Comparison of ENCODE assay signal across 28 mouse cellular contexts in genomic region chr8:48030667-48031066, GRCm38 (mm10).
"Had no signal": no experiment of that assay in that cellular context is flagged by ENCODE, and none has a peak within 500 bp of the region (broad histone marks: within the 10 kb centered on the region; RNA-seq: fewer than 3 reads in every experiment).

No protein-coding gene starts in this region.

- H3K27me3 ChIP-seq: limb, embryonic 12.5 days; limb, embryonic 13.5 days; limb, embryonic 15.5 days; liver, embryonic 12.5 days; liver, embryonic 13.5 days; liver, embryonic 15.5 days; lung, embryonic 15.5 days; megakaryocyte, embryonic 14.5 days; midbrain, embryonic 12.5 days; midbrain, embryonic 13.5 days; midbrain, embryonic 15.5 days; neural tube, embryonic 12.5 days had no signal

- H3K27ac ChIP-seq: limb, embryonic 10.5 days; limb, embryonic 12.5 days; limb, embryonic 13.5 days; limb, embryonic 15.5 days; liver, embryonic 12.5 days; liver, embryonic 13.5 days; liver, embryonic 14.5 days; liver, embryonic 15.5 days; lung, embryonic 15.5 days; macrophage; midbrain, embryonic 10.5 days; midbrain, embryonic 12.5 days; midbrain, embryonic 13.5 days; midbrain, embryonic 15.5 days; neural tube, embryonic 12.5 days had no signal

- H3K4me1 ChIP-seq: limb, embryonic 13.5 days; limb, embryonic 15.5 days; liver, embryonic 12.5 days; liver, embryonic 13.5 days; liver, embryonic 15.5 days; lung, embryonic 15.5 days; megakaryocyte, embryonic 14.5 days; midbrain, embryonic 10.5 days; midbrain, embryonic 12.5 days; midbrain, embryonic 13.5 days; midbrain, embryonic 15.5 days; neural tube, embryonic 12.5 days had no signal

- H3K4me3 ChIP-seq: limb, embryonic 10.5 days; limb, embryonic 12.5 days; limb, embryonic 13.5 days; limb, embryonic 15.5 days; liver, embryonic 12.5 days; liver, embryonic 13.5 days; liver, embryonic 15.5 days; lung, embryonic 15.5 days; megakaryocyte, embryonic 14.5 days; midbrain, embryonic 10.5 days; midbrain, embryonic 12.5 days; midbrain, embryonic 13.5 days; midbrain, embryonic 15.5 days; myocyte; neural tube, embryonic 12.5 days had no signal

- H3K36me3 ChIP-seq: limb, embryonic 10.5 days; limb, embryonic 12.5 days; limb, embryonic 13.5 days; limb, embryonic 15.5 days; liver, embryonic 12.5 days; liver, embryonic 13.5 days; liver, embryonic 15.5 days; lung, embryonic 15.5 days; midbrain, embryonic 10.5 days; midbrain, embryonic 12.5 days; midbrain, embryonic 13.5 days; midbrain, embryonic 15.5 days; neural tube, embryonic 12.5 days had no signal

- H3K9me3 ChIP-seq: limb, embryonic 10.5 days; limb, embryonic 12.5 days; limb, embryonic 13.5 days; limb, embryonic 15.5 days; liver, embryonic 12.5 days; liver, embryonic 13.5 days; liver, embryonic 15.5 days; lung, embryonic 15.5 days; megakaryocyte, embryonic 14.5 days; midbrain, embryonic 10.5 days; midbrain, embryonic 12.5 days; midbrain, embryonic 13.5 days; midbrain, embryonic 15.5 days; neural tube, embryonic 12.5 days had no signal

- DNase-seq: left cerebral cortex, postnatal 4 days; liver; liver, embryonic 13.5 days; liver, postnatal 0 days; lung, adult 18-20 months; lung, adult 2 months; lung, embryonic 14.5 days; lung, postnatal 10 days; lung, postnatal 14 days; lung, postnatal 36 days; lung, postnatal 4 days; midbrain, embryonic 14.5 days had no signal

- H3K9ac ChIP-seq: limb, embryonic 12.5 days; limb, embryonic 13.5 days; limb, embryonic 15.5 days; liver, embryonic 12.5 days; liver, embryonic 13.5 days; liver, embryonic 14.5 days; liver, embryonic 15.5 days; liver, postnatal 0 days; lung, embryonic 14.5 days; lung, embryonic 15.5 days; midbrain, embryonic 12.5 days; midbrain, embryonic 13.5 days; midbrain, embryonic 15.5 days; neural tube, embryonic 12.5 days had no signal
